Mouse (Mus musculus) myocyte (in vitro differentiated cells): ENCODE data around the gene Olfr998. TPM values are rescaled to one million over a fixed set of nuclear protein-coding genes. Genes with fewer than 3 reads are reported as not detected.

ENCODE experiments used
- polyA plus RNA-seq: library from polyadenylated mRNA; unstranded; fragments of >200 nt; fragmentation: generic; extraction: Trizol; gene quantifications from one replicate; pipeline ENCODE4 v1.2.1, GENCODE M21; 2012; ENCODE audit warnings: missing spikeins

The Olfr998 gene
- polyA plus RNA-seq, 1 experiment, result not detected

Other genes with a start within 250 kb of the Olfr998 start
- not detected for gene Olfr987, start 249.6 kb upstream of the Olfr998 start, polyA plus RNA-seq
- gene Olfr988, start 225.7 kb upstream of the Olfr998 start, polyA plus RNA-seq, result not detected
- gene Olfr992, start 179.5 kb upstream of the Olfr998 start, polyA plus RNA-seq, result not detected
- not detected for gene Olfr993, start 174.1 kb upstream of the Olfr998 start, polyA plus RNA-seq
- not detected for gene Olfr994, start 152.5 kb upstream of the Olfr998 start, polyA plus RNA-seq
- gene Olfr995, start 145.3 kb upstream of the Olfr998 start, polyA plus RNA-seq, result not detected
- not detected for gene 4833423E24Rik, start 69.9 kb upstream of the Olfr998 start, polyA plus RNA-seq
- not detected for gene Olfr996, start 9.7 kb upstream of the Olfr998 start, polyA plus RNA-seq
- not detected for gene Olfr1000, start 23.0 kb downstream of the Olfr998 start, polyA plus RNA-seq
- gene Olfr1002, start 61.8 kb downstream of the Olfr998 start, polyA plus RNA-seq, result not detected
- not detected for gene Olfr154, start 75.5 kb downstream of the Olfr998 start, polyA plus RNA-seq
- not detected for gene Olfr1006, start 89.8 kb downstream of the Olfr998 start, polyA plus RNA-seq
- gene Olfr1008, start 100.5 kb downstream of the Olfr998 start, polyA plus RNA-seq, result not detected
- gene Olfr1009, start 126.5 kb downstream of the Olfr998 start, polyA plus RNA-seq, result not detected
- not detected for gene Olfr1012, start 173.8 kb downstream of the Olfr998 start, polyA plus RNA-seq
- gene Olfr1013, start 178.2 kb downstream of the Olfr998 start, polyA plus RNA-seq, result not detected
- not detected for gene Olfr1014, start 183.8 kb downstream of the Olfr998 start, polyA plus RNA-seq
- gene Olfr1015, start 193.1 kb downstream of the Olfr998 start, polyA plus RNA-seq, result not detected
- gene Olfr1016, start 213.6 kb downstream of the Olfr998 start, polyA plus RNA-seq, result not detected
- gene Olfr1018, start 229.5 kb downstream of the Olfr998 start, polyA plus RNA-seq, result not detected